Mouse (Mus musculus): ENCODE measurements around the gene Acot13. TPM values are rescaled to one million over a fixed set of nuclear protein-coding genes. Genes with fewer than 3 reads are reported as not detected.
A peak's percentile ranks its signal among the peaks of the same experiment; 100 is the strongest.
"Not testable (repeated sequence)": the region's sequence is repeated elsewhere in the genome, so short reads cannot be mapped to it uniquely, and the experiment has no call there.

Acot13 gene
- polyA plus RNA-seq, 1 experiment from 2014 or later, result 40.3 TPM

DNA sequence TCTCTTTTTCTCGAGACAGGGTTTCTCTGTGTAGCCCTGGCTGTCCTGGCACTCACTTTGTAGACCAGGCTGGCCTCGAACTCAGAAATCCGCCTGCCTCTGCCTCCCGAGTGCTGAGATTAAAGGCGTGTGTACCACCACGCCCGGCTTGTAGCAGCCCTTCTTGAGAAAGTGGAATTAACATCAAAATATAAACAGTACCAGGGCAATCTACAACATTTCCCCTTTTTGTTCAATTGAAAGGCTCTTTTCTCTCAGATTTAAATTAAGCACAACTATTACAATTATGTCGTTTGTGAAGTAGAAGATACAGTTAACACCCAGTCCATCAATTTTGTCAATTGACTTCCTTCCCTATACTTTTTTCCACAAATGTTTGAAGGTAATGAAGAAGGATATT lies 6.4 kb upstream of the Acot13 start:
- not testable (repeated sequence) for ATAC-seq (ENCODE audit: low FRiP score, low TSS enrichment)

GRCm38 (mm10) chr13:24832811-24833155 lies 1.4 kb upstream of the Acot13 start:
- Histone ChIP-seq H3K4me3 (replicated peaks; ENCODE audit: low read depth, low read length) (peak overlapping the region; percentile 87), H3K9ac (replicated peaks; ENCODE audit: low read length) (peak overlapping the region; percentile 90), H3K9me3 (ENCODE audit: control insufficient read depth, low read length) (no peaks in the 10 kb centered on the region), H3K4me1 (ENCODE audit: control insufficient read depth, insufficient read depth, low read length) (peaks cover 22% of the 10 kb centered on the region), H3K4me2 (ENCODE audit: low read length) (peak overlapping the region; percentile 80), H3K27me3 (ENCODE audit: control insufficient read depth, insufficient read depth, low read length) (no peaks in the 10 kb centered on the region), H3K27ac (replicated peaks; ENCODE audit: low read depth, low read length) (no peak overlapping the region), H3K36me3 (ENCODE audit: control insufficient read depth, insufficient read depth, low read length) (no peaks in the 10 kb centered on the region)
- WGBS, result 68% methylated on average over 2 of the region's 2 CpGs
- DNase-seq (no peak), ATAC-seq (ENCODE audit: low FRiP score, low TSS enrichment) (no peak)

More for the DNA sequence above, 6.4 kb upstream of the Acot13 start:
- H3K27me3 ChIP-seq (ENCODE audit: control insufficient read depth, insufficient read depth, low read length); H3K4me2 ChIP-seq (ENCODE audit: low read length); DNase-seq; H3K9ac ChIP-seq (replicated peaks; ENCODE audit: low read length); H3K4me3 ChIP-seq (replicated peaks; ENCODE audit: low read depth, low read length); H3K9me3 ChIP-seq (ENCODE audit: control insufficient read depth, low read length); H3K27ac ChIP-seq (replicated peaks; ENCODE audit: low read depth, low read length): not testable (repeated sequence)
- Histone ChIP-seq H3K4me1 (ENCODE audit: control insufficient read depth, insufficient read depth, low read length) (peaks cover 17% of the 10 kb centered on the region), H3K36me3 (ENCODE audit: control insufficient read depth, insufficient read depth, low read length) (peaks cover 24% of the 10 kb centered on the region)
- WGBS, result 95% methylated on average over 8 of the region's 8 CpGs

DNA sequence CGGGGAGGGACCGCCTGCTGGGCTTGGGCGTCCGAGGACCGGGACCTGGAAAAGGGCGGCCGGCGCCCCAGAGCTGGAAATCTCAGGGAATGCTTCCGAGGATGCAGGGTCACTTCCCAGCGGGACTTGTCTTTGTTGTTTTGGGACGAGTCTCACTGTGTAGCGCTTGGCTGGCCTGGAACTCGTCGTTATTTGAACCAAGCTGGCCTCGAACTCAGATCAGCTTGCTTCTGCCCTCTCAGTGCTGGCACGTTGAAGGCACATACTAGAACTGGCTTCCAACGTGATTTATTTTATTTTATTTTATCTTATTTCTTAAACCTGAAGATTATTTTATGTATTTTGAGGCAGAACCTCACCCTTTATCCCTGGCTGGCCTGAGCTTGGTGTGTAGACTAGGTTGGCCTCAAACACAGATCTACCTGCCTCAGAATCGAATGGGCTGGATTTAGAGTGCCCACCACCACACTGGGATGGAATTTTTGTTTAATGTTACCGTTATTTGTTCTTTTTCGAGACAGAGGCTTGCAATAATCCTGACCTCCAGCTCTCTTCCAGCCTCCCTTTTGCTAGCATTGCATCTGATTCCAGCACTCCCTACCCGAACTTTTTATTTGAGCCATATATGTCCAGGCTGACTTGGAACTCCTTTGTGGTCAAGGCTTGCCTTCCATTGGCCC lies 931 bp upstream of the Acot13 start:
- Histone ChIP-seq H3K4me3 (replicated peaks; ENCODE audit: low read depth, low read length) (peak overlapping the region; percentile 87), H3K4me2 (ENCODE audit: low read length) (peak overlapping the region; percentile 80), H3K9ac (replicated peaks; ENCODE audit: low read length) (peak overlapping the region; percentile 90), H3K4me1 (ENCODE audit: control insufficient read depth, insufficient read depth, low read length) (peaks cover 22% of the 10 kb centered on the region), H3K27ac (replicated peaks; ENCODE audit: low read depth, low read length) (peak overlapping the region; percentile 88), H3K36me3 (ENCODE audit: control insufficient read depth, insufficient read depth, low read length) (no peaks in the 10 kb centered on the region), H3K27me3 (ENCODE audit: control insufficient read depth, insufficient read depth, low read length) (no peaks in the 10 kb centered on the region), H3K9me3 (ENCODE audit: control insufficient read depth, low read length) (no peaks in the 10 kb centered on the region)
- 3% methylated on average over 21 of the region's 21 CpGs for WGBS
- DNase-seq, result no peak
- peak; percentile 18; the same call in 1 of the 2 replicates for ATAC-seq (ENCODE audit: low FRiP score, low TSS enrichment)

DNA sequence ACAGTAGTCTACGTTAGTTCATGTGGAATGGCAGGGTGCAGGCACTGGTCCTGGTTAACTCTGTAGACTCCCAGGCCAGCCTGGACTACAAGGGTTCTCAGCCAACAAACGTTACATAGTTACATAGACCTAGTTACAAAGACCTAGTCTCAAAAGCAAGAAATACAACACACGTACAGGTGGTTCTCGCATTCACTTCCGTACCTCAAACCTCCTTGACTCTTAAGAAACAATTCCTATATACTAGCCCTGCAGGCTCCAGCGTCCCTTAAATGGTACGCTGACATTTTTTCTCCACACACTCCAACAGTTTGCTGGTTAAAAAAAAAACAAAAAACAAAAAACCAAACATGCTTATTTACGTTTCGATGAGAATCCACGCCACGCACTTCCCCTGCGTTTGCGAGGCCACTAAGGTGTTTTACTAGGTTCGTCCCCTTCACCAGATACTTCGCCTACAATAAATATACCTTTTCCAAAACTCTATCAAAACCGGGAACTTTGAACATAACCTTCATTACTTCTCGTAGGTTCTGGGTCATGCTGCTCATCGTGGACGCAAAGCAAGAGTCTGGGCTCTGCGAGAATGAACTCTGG lies 486 bp downstream of the Acot13 start:
- Histone ChIP-seq H3K9ac (replicated peaks; ENCODE audit: low read length) (peak overlapping the region; percentile 90), H3K36me3 (ENCODE audit: control insufficient read depth, insufficient read depth, low read length) (no peaks in the 10 kb centered on the region), H3K4me1 (ENCODE audit: control insufficient read depth, insufficient read depth, low read length) (peaks cover 22% of the 10 kb centered on the region), H3K27ac (replicated peaks; ENCODE audit: low read depth, low read length) (0 out of 2 replicates have a peak overlapping the region, but pooled peaks have one; percentile 88), H3K4me2 (ENCODE audit: low read length) (peak overlapping the region; percentile 80), H3K9me3 (ENCODE audit: control insufficient read depth, low read length) (no peaks in the 10 kb centered on the region), H3K27me3 (ENCODE audit: control insufficient read depth, insufficient read depth, low read length) (no peaks in the 10 kb centered on the region), H3K4me3 (replicated peaks; ENCODE audit: low read depth, low read length) (peak overlapping the region; percentile 87)
- WGBS, result 4% methylated on average over 20 of the region's 20 CpGs
- ATAC-seq (ENCODE audit: low FRiP score, low TSS enrichment) (no peak), DNase-seq (peak; percentile 7)

GRCm38 (mm10) chr13:24826116-24826515 lies 5.2 kb downstream of the Acot13 start:
- DNase-seq (no peak), ATAC-seq (ENCODE audit: low FRiP score, low TSS enrichment) (no peak)
- WGBS, result 85% methylated on average over 7 of the region's 7 CpGs
- no peaks in the 10 kb centered on the region for H3K9me3 ChIP-seq (ENCODE audit: control insufficient read depth, low read length)
- no peak overlapping the region for H3K9ac ChIP-seq (replicated peaks; ENCODE audit: low read length)
- H3K4me2 ChIP-seq (ENCODE audit: low read length), result no peak overlapping the region
- no peaks in the 10 kb centered on the region for H3K27me3 ChIP-seq (ENCODE audit: control insufficient read depth, insufficient read depth, low read length)
- no peaks in the 10 kb centered on the region for H3K4me1 ChIP-seq (ENCODE audit: control insufficient read depth, insufficient read depth, low read length)
- no peaks in the 10 kb centered on the region for H3K36me3 ChIP-seq (ENCODE audit: control insufficient read depth, insufficient read depth, low read length)
- H3K4me3 ChIP-seq (replicated peaks; ENCODE audit: low read depth, low read length), result no peak overlapping the region
- no peak overlapping the region for H3K27ac ChIP-seq (replicated peaks; ENCODE audit: low read depth, low read length)

GRCm38 (mm10) chr13:24825587-24825986 lies 5.8 kb downstream of the Acot13 start:
- ATAC-seq (ENCODE audit: low FRiP score, low TSS enrichment), result no peak
- H3K9me3 ChIP-seq (ENCODE audit: control insufficient read depth, low read length), result no peaks in the 10 kb centered on the region
- H3K27me3 ChIP-seq (ENCODE audit: control insufficient read depth, insufficient read depth, low read length), result no peaks in the 10 kb centered on the region
- no peak overlapping the region for H3K4me3 ChIP-seq (replicated peaks; ENCODE audit: low read depth, low read length)
- no peak overlapping the region for H3K27ac ChIP-seq (replicated peaks; ENCODE audit: low read depth, low read length)
- WGBS, result 88% methylated on average over 4 of the region's 4 CpGs
- no peak for DNase-seq
- no peak overlapping the region for H3K4me2 ChIP-seq (ENCODE audit: low read length)
- H3K4me1 ChIP-seq (ENCODE audit: control insufficient read depth, insufficient read depth, low read length), result no peaks in the 10 kb centered on the region
- no peak overlapping the region for H3K9ac ChIP-seq (replicated peaks; ENCODE audit: low read length)
- no peaks in the 10 kb centered on the region for H3K36me3 ChIP-seq (ENCODE audit: control insufficient read depth, insufficient read depth, low read length)

DNA sequence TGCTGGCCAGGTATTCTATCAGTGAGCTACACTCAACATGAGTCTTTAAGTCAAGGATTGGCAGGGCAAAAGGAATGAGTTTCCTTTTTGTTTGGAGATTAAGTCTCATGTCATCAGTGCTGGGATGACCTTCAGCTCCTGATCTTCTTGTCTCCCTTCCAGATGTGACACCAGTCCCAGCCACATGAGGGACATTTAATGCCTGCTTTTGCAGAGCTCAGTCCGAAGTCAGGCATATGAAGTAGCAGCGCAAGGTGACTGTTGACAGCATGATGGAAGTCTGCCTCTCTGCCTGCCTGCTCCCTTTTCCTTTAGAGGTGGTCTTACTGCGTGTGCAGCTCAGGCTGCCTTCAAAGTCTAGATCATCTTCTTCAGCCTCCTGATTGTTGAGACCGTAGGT lies 6.7 kb downstream of the Acot13 start:
- Histone ChIP-seq H3K4me2 (ENCODE audit: low read length) (no peak overlapping the region), H3K9me3 (ENCODE audit: control insufficient read depth, low read length) (no peaks in the 10 kb centered on the region), H3K27me3 (ENCODE audit: control insufficient read depth, insufficient read depth, low read length) (no peaks in the 10 kb centered on the region), H3K9ac (replicated peaks; ENCODE audit: low read length) (no peak overlapping the region), H3K4me1 (ENCODE audit: control insufficient read depth, insufficient read depth, low read length) (no peaks in the 10 kb centered on the region), H3K27ac (replicated peaks; ENCODE audit: low read depth, low read length) (no peak overlapping the region), H3K4me3 (replicated peaks; ENCODE audit: low read depth, low read length) (no peak overlapping the region), H3K36me3 (ENCODE audit: control insufficient read depth, insufficient read depth, low read length) (no peaks in the 10 kb centered on the region)
- DNase-seq (no peak), ATAC-seq (ENCODE audit: low FRiP score, low TSS enrichment) (no peak)
- 95% methylated on average over 4 of the region's 4 CpGs for WGBS

- Histone ChIP-seq H3K9me3 (ENCODE audit: control insufficient read depth, low read length) (no peaks in the 10 kb centered on the region), H3K36me3 (ENCODE audit: control insufficient read depth, insufficient read depth, low read length) (no peaks in the 10 kb centered on the region), H3K4me1 (ENCODE audit: control insufficient read depth, insufficient read depth, low read length) (no peaks in the 10 kb centered on the region), H3K4me2 (ENCODE audit: low read length) (no peak overlapping the region), H3K27ac (replicated peaks; ENCODE audit: low read depth, low read length) (no peak overlapping the region), H3K27me3 (ENCODE audit: control insufficient read depth, insufficient read depth, low read length) (no peaks in the 10 kb centered on the region), H3K4me3 (replicated peaks; ENCODE audit: low read depth, low read length) (no peak overlapping the region), H3K9ac (replicated peaks; ENCODE audit: low read length) (no peak overlapping the region)
- ATAC-seq (ENCODE audit: low FRiP score, low TSS enrichment) (no peak), DNase-seq (no peak)
- 88% methylated on average over 16 of the region's 16 CpGs for WGBS
These were observed 8.5 kb downstream of the Acot13 start for GRCm38 (mm10) chr13:24822663-24823343.

Data from midbrain, embryonic 14.5 days (tissue).